Mouse (Mus musculus) hindbrain, embryonic 10.5 days (tissue): ENCODE results near the gene Dmp1. TPM values are rescaled to one million over a fixed set of nuclear protein-coding genes. Genes with fewer than 3 reads are reported as not detected.

Experiments used
- DNase-seq: peaks from one replicate; pipeline ENCODE4 v3.0.0-alpha.2; 2017; ENCODE audit warnings: low spot score
- H3K27ac ChIP-seq: fragments of 300-500 bp; sonication (generic); 2 replicates; pipeline ENCODE4 v1.5.1; 2016; ENCODE audit warnings: mild to moderate bottlenecking, moderate library complexity
- H3K27me3 ChIP-seq: fragments of 300-500 bp; sonication (generic); 2 replicates; pipeline ENCODE4 v1.6.1; 2016; ENCODE audit warnings: mild to moderate bottlenecking; ENCODE audit not compliant: poor library complexity, insufficient read depth, severe bottlenecking
- H3K36me3 ChIP-seq: fragments of 300-500 bp; sonication (generic); 2 replicates; pipeline ENCODE4 v1.6.1; 2016; ENCODE audit warnings: mild to moderate bottlenecking, moderate library complexity
- H3K4me1 ChIP-seq: fragments of 300-500 bp; sonication (generic); replicated peaks from 2 replicates; pipeline ENCODE4 v1.6.1; 2016; ENCODE audit warnings: mild to moderate bottlenecking
- H3K4me3 ChIP-seq: fragments of 300-500 bp; sonication (generic); 2 replicates; pipeline ENCODE4 v1.5.1; 2016; ENCODE audit warnings: mild to moderate bottlenecking, moderate library complexity
- H3K9me3 ChIP-seq: fragments of 300-500 bp; sonication (generic); 2 replicates; pipeline ENCODE4 v1.6.1; 2016; ENCODE audit warnings: mild to moderate bottlenecking, moderate library complexity
- WGBS: fragments of 180-500 bp; shearing (Covaris S2); methylation state at CpG from one replicate; pipeline ENCODE4 v1.1.7; 2016; 5-methylcytosine and 5-hydroxymethylcytosine counted together
- polyA plus RNA-seq: library from polyadenylated mRNA; unstranded; fragments of >200 nt; fragmentation: Nextera tagmentation; extraction: Ambion mirVana; gene quantifications from 2 replicates; pipeline ENCODE4 v1.2.1, GENCODE M21; 2016

Gene Dmp1
- polyA plus RNA-seq: 0.35 and 0.41 TPM in 2 replicates

DNA sequence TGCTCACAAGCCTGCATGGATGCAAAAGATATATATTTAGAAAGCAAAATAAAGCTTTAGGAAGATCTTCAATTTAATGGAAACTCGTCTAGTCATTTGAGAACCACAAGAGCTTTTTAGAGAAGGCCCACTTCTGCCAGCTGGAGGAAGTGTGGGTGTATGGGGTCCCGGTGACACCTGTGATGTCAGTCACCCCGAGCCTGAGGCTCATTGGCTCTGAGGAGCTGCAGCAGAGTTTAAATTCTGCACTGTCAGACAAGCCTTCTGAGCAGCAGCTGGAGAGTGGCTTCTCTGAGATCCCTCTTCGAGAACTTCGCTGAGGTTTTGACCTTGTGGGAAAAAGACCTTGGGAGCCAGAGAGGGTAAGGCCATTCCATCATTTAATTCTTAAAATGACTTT lies at the start of gene Dmp1:
Dmp1 (plus strand) TSS at position 263 of the 400 bp plus-strand sequence.
- WGBS: 80% methylated on average over 5 of the region's 5 CpGs
- H3K27me3 ChIP-seq: no peaks in the 10 kb centered on the region
- H3K9me3 ChIP-seq: no peaks in the 10 kb centered on the region
- DNase-seq: no peak
- H3K4me3 ChIP-seq: no peak within 1 kb of the TSS
- H3K36me3 ChIP-seq: no peaks in the 10 kb centered on the region
- H3K4me1 ChIP-seq: no peaks in the 10 kb centered on the region
- H3K27ac ChIP-seq: no peak within 1 kb of the TSS

DNA sequence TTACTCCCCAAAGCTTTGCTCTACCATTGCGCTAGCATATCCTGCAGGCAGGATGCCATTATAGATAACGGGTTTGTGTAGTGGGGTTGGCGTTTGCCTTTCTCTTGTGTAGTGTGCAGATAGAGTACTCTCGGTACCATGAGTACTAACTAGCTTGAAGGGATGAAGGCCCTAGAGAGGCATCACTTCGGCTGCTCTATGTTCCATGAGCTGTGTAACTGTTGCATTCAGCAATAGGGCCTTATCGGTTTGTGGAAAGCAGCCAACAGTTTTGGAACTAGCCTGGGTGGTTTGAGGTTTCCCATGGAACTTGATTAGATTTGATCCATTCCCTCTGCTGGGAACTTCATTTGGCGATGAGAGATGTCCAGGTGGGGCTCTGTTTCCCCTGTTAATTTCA lies 44.7 kb upstream of the Dmp1 start:
- H3K9me3 ChIP-seq: no peaks in the 10 kb centered on the region
- no peak for DNase-seq
- H3K4me3 ChIP-seq: no peak overlapping the region
- H3K36me3 ChIP-seq: no peaks in the 10 kb centered on the region
- H3K4me1 ChIP-seq: no peaks in the 10 kb centered on the region
- no peaks in the 10 kb centered on the region for H3K27me3 ChIP-seq
- 93% methylated on average over 7 of the region's 7 CpGs for WGBS
- no peak overlapping the region for H3K27ac ChIP-seq

DNA sequence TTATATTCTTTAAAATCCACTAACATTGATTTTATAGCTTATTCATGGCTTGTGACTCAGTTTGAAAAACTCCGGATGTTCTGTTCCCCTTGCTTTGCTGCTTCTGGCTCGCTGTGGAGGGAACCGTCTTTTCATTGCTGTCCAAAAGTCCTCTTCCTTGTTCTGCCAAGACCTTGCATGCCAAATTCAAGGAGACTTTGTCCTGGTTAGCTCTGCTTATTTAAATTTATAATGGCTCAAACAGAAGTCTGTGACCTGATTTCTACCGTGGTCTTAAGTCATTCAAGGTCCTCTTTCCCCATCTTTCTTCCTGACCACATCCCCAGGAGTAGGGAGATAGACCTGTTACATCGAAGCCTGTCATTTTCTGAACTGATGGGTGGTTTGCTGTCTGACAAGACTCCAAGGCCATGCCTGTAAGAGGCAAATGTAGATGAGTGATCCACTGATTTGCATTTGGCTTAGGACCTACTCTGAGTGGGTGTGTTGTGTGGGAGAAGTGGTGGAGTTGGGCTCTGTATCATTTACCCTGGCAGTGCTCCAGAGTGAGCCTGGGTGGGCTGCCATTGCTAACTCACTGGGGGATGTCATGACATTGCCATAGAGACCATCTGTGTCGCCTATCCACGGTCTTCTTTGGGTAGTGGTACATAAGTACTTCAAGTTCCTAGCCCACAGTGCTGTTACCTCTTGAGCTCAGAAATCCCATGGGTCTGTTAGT lies 43.9 kb upstream of the Dmp1 start:
- no peak overlapping the region for H3K27ac ChIP-seq
- DNase-seq: no peak
- H3K36me3 ChIP-seq: no peaks in the 10 kb centered on the region
- H3K4me1 ChIP-seq: no peaks in the 10 kb centered on the region
- no peaks in the 10 kb centered on the region for H3K27me3 ChIP-seq
- H3K4me3 ChIP-seq: no peak overlapping the region
- 86% methylated on average over 7 of the region's 7 CpGs for WGBS
- no peaks in the 10 kb centered on the region for H3K9me3 ChIP-seq

DNA sequence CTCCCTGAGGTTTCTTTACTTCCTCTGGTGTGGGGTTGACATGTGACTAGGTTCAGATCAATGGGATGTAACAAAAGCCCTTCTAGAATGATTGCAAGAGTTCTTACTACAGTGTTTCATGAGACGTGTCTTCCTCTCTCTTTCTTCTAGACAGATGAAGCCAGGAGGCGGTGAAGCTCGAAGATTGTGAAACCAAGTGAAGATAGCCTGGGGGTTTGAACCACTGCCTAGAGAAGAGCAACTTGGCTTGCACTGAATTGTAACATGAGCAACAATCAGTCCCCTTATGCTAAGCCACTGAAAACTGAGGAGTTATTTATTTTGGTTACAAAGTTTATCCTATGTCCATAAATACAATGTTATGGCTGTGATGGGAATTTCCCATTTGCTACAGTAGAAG lies 41.8 kb upstream of the Dmp1 start:
- WGBS: 71% methylated on average over 3 of the region's 3 CpGs
- DNase-seq: no peak
- Histone ChIP-seq H3K36me3 (no peaks in the 10 kb centered on the region), H3K27ac (no peak overlapping the region), H3K4me3 (no peak overlapping the region), H3K4me1 (no peaks in the 10 kb centered on the region), H3K27me3 (no peaks in the 10 kb centered on the region), H3K9me3 (no peaks in the 10 kb centered on the region)

DNA sequence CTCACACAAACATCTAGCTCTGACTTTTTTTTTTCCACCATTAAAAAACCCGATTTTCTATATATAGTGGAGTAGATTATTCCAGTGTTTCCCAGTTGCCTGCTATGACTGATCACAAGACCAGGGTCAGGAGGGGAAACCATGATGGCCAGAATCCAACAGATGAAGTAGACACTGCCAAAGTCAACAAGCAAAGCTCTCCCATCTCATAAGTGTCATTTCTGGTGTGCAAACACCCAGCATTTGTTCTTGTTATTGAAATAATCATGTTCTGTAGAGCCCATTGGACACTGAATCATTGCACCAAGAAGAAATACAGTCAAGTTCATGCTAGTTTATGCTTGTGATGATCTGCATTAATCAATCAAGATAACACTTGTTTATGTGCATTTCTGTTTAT lies 41.0 kb upstream of the Dmp1 start:
- Histone ChIP-seq H3K4me3 (no peak overlapping the region), H3K27ac (no peak overlapping the region), H3K27me3 (no peaks in the 10 kb centered on the region), H3K9me3 (no peaks in the 10 kb centered on the region), H3K36me3 (no peaks in the 10 kb centered on the region), H3K4me1 (no peaks in the 10 kb centered on the region)
- DNase-seq: no peak
- 88% methylated on average over 1 of the region's 1 CpGs for WGBS

DNA sequence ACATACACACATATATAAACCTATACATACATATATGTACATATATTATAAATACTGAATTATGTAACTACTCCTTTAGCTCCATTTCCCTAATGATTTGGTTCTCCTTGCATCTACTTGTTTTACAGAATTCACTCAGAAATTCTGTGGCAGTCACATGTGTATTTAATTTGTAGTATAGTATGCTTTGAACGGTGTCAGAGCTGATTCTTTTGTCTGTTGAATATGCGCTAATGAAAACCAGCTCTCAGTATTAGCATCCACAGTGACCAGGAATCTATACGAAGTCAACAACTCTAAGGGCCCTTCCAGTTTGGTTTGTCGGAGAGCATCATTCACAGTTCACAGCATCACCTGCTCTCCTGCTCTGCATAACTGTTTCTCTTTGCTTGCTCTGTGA lies 38.9 kb upstream of the Dmp1 start:
- Histone ChIP-seq H3K4me1 (no peaks in the 10 kb centered on the region), H3K9me3 (no peaks in the 10 kb centered on the region), H3K27ac (no peak overlapping the region), H3K36me3 (no peaks in the 10 kb centered on the region), H3K27me3 (no peaks in the 10 kb centered on the region), H3K4me3 (no peak overlapping the region)
- WGBS: 82% methylated on average over 4 of the region's 4 CpGs
- DNase-seq: no peak

DNA sequence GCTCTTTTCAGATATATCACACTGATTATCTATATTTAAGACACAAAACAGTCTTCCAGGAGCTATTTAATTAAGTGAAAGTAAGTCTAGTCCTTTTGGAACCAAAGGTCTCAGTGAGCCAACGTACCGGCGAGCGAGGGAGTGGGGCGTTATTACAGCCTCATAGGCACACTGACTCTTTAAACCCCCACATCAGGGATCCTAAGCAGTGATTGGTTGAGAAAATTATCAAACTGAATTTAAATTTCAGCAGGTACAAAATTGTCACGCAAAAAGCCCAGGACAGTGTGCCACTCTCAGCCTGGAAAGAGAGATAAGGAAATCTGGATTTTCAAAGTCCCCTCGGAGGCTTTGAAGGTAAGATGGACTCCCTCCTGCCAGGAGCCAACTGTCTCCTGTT lies 32.0 kb upstream of the Dmp1 start, which contains the start of gene Dspp:
Dspp (plus strand) TSS at position 301 of the 400 bp plus-strand sequence.
- DNase-seq: no peak
- WGBS: 90% methylated on average over 7 of the region's 7 CpGs

DNA sequence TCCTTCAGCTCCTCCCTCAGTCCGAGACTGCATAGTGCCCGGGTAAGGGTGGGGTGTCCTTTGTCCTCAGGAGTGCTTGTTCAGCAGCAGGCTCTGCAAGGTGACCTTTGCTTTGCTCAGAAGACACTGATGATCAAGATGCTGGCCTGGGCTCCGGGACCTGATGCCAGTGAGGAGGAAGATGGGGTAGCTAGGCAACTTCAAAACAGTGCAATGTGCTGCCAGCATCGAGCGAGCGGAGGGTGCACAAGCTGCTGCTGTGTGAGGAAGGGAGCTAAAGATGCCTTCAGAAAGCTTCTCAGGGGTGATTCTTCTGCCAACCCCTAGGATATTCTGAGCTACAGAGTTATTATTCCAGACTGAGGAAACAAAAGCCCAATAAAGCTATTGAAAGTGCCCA lies 29.3 kb upstream of the Dmp1 start:
- Histone ChIP-seq H3K36me3 (no peaks in the 10 kb centered on the region), H3K27me3 (no peaks in the 10 kb centered on the region), H3K27ac (no peak overlapping the region), H3K9me3 (peaks cover 11% of the 10 kb centered on the region), H3K4me1 (no peaks in the 10 kb centered on the region), H3K4me3 (no peak overlapping the region)
- WGBS: 75% methylated on average over 6 of the region's 6 CpGs
- no peak for DNase-seq

More for the DNA sequence above, 32.0 kb upstream of the Dmp1 start, which contains the start of gene Dspp:
- no peak within 1 kb of the TSS for H3K27ac ChIP-seq
- H3K4me1 ChIP-seq: no peaks in the 10 kb centered on the region
- no peak within 1 kb of the TSS for H3K4me3 ChIP-seq
- no peaks in the 10 kb centered on the region for H3K36me3 ChIP-seq
- H3K27me3 ChIP-seq: no peaks in the 10 kb centered on the region
- no peaks in the 10 kb centered on the region for H3K9me3 ChIP-seq

DNA sequence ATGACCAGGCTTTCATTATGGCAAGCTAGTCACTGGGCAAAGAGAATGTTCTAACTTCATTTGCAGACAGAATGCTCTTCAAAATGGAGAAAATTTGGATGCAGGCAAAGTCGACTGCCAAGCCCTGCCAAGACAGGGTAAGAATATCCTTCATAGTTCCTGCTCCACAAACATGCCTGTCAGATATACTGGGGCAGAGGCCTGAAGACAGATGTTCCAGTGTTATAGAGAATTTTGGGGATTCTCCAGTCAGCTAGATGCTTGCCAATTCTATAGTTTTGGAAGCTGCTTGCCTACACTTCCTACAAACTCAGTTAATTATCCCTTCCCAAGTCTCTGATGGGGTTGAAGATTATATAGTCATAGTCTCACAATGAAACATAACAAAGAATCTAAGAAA lies 18.7 kb upstream of the Dmp1 start:
- no peaks in the 10 kb centered on the region for H3K4me1 ChIP-seq
- H3K36me3 ChIP-seq: no peaks in the 10 kb centered on the region
- no peak overlapping the region for H3K4me3 ChIP-seq
- H3K27ac ChIP-seq: no peak overlapping the region
- DNase-seq: no peak
- WGBS: 83% methylated on average over 1 of the region's 1 CpGs
- no peaks in the 10 kb centered on the region for H3K27me3 ChIP-seq
- H3K9me3 ChIP-seq: peaks cover 23% of the 10 kb centered on the region; the same call in 1 of the 2 replicates

DNA sequence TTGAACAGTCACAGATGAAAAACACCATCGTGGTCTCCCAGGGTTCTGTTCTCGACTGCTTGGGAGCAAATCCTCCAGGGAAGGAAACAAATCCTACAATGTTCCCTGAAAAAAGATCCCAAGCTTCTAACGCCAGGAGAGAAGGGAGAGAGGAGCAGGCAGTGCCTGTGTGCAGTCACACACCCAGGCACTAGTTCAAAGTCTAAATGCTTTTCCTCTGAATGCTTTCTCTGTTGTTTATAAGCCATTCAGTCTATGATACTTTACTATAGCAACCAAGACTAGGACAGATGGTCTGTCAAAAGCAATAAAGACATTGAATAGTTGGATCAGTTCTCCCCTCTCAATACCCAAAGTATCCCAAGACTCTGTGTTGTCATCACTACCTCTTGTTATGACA lies 15.1 kb upstream of the Dmp1 start:
- no peaks in the 10 kb centered on the region for H3K36me3 ChIP-seq
- H3K27me3 ChIP-seq: no peaks in the 10 kb centered on the region
- peaks cover 13% of the 10 kb centered on the region; the same call in 1 of the 2 replicates for H3K9me3 ChIP-seq
- H3K4me1 ChIP-seq: no peaks in the 10 kb centered on the region
- 78% methylated on average over 3 of the region's 3 CpGs for WGBS
- no peak overlapping the region for H3K27ac ChIP-seq
- no peak overlapping the region for H3K4me3 ChIP-seq
- no peak for DNase-seq

DNA sequence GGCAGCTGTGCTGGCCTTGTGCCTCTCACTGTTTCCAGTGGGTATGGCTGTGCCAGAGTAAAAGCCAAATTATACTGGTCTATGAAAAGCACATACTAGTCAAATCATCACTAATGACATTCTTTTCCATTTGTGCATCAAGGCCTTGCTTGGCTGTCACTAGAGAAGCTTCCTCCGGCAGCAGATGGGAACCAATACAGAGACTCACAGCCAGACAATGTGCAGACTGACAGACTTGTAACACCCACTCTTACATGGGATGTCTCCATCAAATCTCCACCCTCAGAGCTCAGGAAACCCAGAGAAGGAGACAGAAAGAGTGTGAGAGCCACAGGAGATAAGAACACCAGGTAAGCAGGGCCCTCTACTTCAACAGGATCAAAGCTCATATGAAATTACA lies 7.3 kb upstream of the Dmp1 start:
- no peaks in the 10 kb centered on the region for H3K4me1 ChIP-seq
- 86% methylated on average over 1 of the region's 1 CpGs for WGBS
- DNase-seq: no peak
- H3K27ac ChIP-seq: no peak overlapping the region
- no peaks in the 10 kb centered on the region for H3K27me3 ChIP-seq
- no peaks in the 10 kb centered on the region for H3K36me3 ChIP-seq
- no peak overlapping the region for H3K4me3 ChIP-seq
- peaks cover 4% of the 10 kb centered on the region; the same call in 1 of the 2 replicates for H3K9me3 ChIP-seq

DNA sequence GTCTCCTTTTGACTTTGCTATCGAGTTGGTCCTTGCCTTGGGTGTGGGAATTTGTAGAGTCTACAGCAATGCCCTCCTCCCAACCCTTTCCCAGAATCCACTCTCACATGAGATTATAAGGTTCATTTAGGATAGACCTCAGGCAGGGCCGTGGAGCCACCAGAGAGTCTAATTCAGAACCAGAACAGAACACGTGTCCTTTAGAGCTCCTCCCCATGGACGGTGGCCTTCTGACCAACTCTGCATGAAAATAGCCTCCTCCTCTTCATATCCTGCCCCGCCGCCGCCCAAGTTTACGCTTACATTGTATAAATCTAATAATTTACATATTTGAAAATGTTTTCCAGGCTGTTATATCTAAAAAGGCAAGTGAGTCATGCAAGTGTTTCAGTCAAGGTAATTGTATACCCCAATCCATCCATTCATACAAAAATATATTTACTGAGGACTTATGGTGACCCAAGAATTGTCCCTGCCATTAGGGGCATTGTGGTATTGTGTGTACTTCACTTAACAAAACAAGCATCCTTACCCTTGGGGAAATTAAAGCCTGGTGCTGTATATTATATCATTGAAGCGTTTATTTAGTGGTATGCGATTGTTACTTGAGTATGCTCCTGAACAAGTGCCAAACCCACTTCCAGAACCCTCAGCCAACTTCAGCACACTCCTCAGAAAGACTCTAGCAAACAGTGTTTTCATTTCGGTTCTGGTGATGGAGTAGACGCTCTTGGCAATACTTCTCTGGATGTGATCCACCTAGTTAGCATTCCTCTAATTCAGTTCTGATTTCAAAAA lies 1.1 kb upstream of the Dmp1 start:
- H3K27me3 ChIP-seq: no peaks in the 10 kb centered on the region
- H3K9me3 ChIP-seq: no peaks in the 10 kb centered on the region
- H3K36me3 ChIP-seq: no peaks in the 10 kb centered on the region
- no peak overlapping the region for H3K27ac ChIP-seq
- WGBS: 95% methylated on average over 12 of the region's 12 CpGs
- no peak for DNase-seq
- H3K4me3 ChIP-seq: no peak overlapping the region
- H3K4me1 ChIP-seq: no peaks in the 10 kb centered on the region

DNA sequence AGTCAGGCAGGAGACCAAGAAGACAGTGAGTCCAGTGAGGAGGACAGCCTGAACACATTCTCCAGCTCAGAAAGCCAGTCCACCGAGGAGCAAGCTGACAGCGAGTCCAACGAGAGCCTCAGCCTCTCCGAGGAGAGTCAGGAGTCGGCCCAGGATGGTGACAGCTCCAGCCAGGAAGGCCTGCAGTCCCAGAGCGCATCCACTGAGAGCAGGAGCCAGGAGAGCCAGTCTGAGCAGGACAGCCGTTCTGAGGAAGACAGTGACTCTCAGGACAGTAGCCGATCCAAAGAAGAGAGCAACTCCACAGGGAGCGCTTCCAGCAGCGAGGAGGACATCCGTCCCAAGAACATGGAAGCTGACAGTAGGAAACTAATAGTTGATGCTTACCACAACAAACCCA lies 10.1 kb downstream of the Dmp1 start:
- no peak for DNase-seq
- 79% methylated on average over 11 of the region's 11 CpGs for WGBS
- H3K4me3 ChIP-seq: no peak overlapping the region
- no peaks in the 10 kb centered on the region for H3K36me3 ChIP-seq
- H3K27me3 ChIP-seq: no peaks in the 10 kb centered on the region
- no peak overlapping the region for H3K27ac ChIP-seq
- no peaks in the 10 kb centered on the region for H3K9me3 ChIP-seq
- H3K4me1 ChIP-seq: 0 out of 2 replicates have a peak, but pooled peaks cover 4% of the 10 kb centered on the region
